Mouse (Mus musculus) myocyte (in vitro differentiated cells): ENCODE results near the gene Fate1.

Source experiments
- CEBPB ChIP-seq: IDR thresholded peaks from 2 replicates; pipeline ENCODE4 v1.6.1; 2011; ENCODE audit warnings: mild to moderate bottlenecking, moderate library complexity; ENCODE audit not compliant: poor library complexity, insufficient read depth, severe bottlenecking
- E2F4 ChIP-seq: IDR thresholded peaks from one replicate; pipeline ENCODE4 v1.6.1; 2011; ENCODE audit warnings: mild to moderate bottlenecking, control low read depth, moderate library complexity; ENCODE audit not compliant: insufficient read depth
- MAX ChIP-seq: IDR thresholded peaks from one replicate; pipeline ENCODE4 v1.6.1; 2011; ENCODE audit warnings: low read depth, mild to moderate bottlenecking, control low read depth
- MYOG ChIP-seq, 3 experiments: IDR thresholded peaks; one replicate each; pipeline ENCODE4 v1.6.1; 2011; ENCODE audit warnings: control low read depth in 2 of 3, low read depth in 2 of 3, mild to moderate bottlenecking in 2 of 3; ENCODE audit not compliant: insufficient read length in 2 of 3, control insufficient read depth in 1 of 3, insufficient read depth in 1 of 3
- POLR2A ChIP-seq: IDR thresholded peaks from one replicate; pipeline ENCODE4 v1.6.1; 2011; ENCODE audit warnings: low read depth, mild to moderate bottlenecking, control low read depth, moderate library complexity; ENCODE audit not compliant: insufficient read length
- TCF3 ChIP-seq: IDR thresholded peaks from one replicate; pipeline ENCODE4 v1.6.1; 2011; ENCODE audit warnings: low read depth, control low read depth; ENCODE audit not compliant: insufficient read length
- USF1 ChIP-seq: IDR thresholded peaks from one replicate; pipeline ENCODE4 v1.6.1; 2011; ENCODE audit warnings: low read depth, mild to moderate bottlenecking, control low read depth, moderate library complexity

DNA sequence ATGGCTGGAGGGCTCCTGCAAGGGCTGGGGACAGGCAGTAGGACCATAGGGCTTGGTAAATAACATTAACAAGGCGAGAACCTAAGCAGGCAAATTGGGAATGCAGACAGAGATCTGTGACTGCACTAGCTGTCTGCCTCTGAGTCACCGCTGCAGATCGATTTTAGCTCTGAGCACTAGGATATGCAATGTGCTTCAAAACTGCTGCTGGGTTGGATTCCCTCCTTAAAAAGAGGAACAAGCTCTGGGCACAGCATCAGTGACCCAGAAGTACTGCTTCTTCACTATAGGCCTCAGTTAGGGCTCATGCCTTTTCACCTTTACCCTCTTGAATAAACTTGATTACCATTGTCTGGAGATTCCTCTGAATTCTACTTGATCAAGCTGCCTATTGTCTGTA is 50.8 kb downstream of the Fate1 start:
- TF ChIP-seq MAX (no peak), POLR2A (no peak), MYOG (IDR thresholded peaks at IDR 0.05; ENCODE audit: control insufficient read depth in 1 of 3, insufficient read depth in 1 of 3, insufficient read length in 2 of 3, low read depth in 2 of 3) (no peak), USF1 (no peak), E2F4 (no peak), CEBPB (no peak), TCF3 (no peak)
